Mouse (Mus musculus) ES-E14 (cell line): ENCODE measurements at regions not wholly inside any gene's neighbourhood (a gene's known extent, or its start where the extent isn't known, plus 50 kb on each side); places are given as distances from the start of the nearest gene placed in this dataset.

Source experiments
- CHD2 ChIP-seq: IDR thresholded peaks from 2 replicates; pipeline ENCODE4 v1.6.1; 2014; ENCODE audit warnings: mild to moderate bottlenecking, low read depth, low read length, inconsistent platforms
- HCFC1 ChIP-seq: IDR thresholded peaks from 2 replicates; pipeline ENCODE4 v1.6.1; 2012; ENCODE audit warnings: low read length, inconsistent platforms, borderline replicate concordance; ENCODE audit not compliant: insufficient read depth
- MAFK ChIP-seq: IDR thresholded peaks from 2 replicates; pipeline ENCODE4 v1.6.1; 2014; ENCODE audit warnings: mild to moderate bottlenecking, low read depth, low read length, inconsistent platforms; ENCODE audit not compliant: insufficient read depth
- ZC3H11A ChIP-seq: IDR thresholded peaks from 2 replicates; pipeline ENCODE4 v1.6.1; 2012; ENCODE audit warnings: low read depth, mild to moderate bottlenecking, inconsistent platforms, low read length, borderline replicate concordance
- ZNF384 ChIP-seq: IDR thresholded peaks from 2 replicates; pipeline ENCODE4 v1.6.1; 2012; ENCODE audit warnings: low read depth, low read length, inconsistent platforms

GRCm38 (mm10) chr4:125898631-125899348 is 125.6 kb upstream of the Csf3r start:
- no peak for TF ChIP-seq ZC3H11A
- TF ChIP-seq HCFC1, result no peak
- TF ChIP-seq ZNF384, result no peak
- no peak for TF ChIP-seq CHD2
- no peak for TF ChIP-seq MAFK
